Mouse (Mus musculus) forebrain, embryonic 14.5 days (tissue): ENCODE data around the gene Sobp. TPM values are rescaled to one million over a fixed set of nuclear protein-coding genes. Genes with fewer than 3 reads are reported as not detected.
A peak's percentile ranks its signal among the peaks of the same experiment; 100 is the strongest.

ENCODE experiments used
- ATAC-seq: fragments of 200-750 bp; cut with Nextera tagmentation; 2 replicates; pipeline ENCODE4 v1.8.0; 2017; ENCODE audit warnings: mild to moderate bottlenecking, moderate library complexity
- DNase-seq: peaks from one replicate; pipeline ENCODE4 v3.0.0-alpha.2; 2015; ENCODE audit warnings: low spot score
- H3K27ac ChIP-seq: fragments of 300-500 bp; sonication (generic); 2 replicates; pipeline ENCODE4 v1.5.1; 2014; ENCODE audit warnings: low read depth, mild to moderate bottlenecking, control low read depth, low read length, moderate library complexity
- H3K27me3 ChIP-seq: fragments of 300-500 bp; sonication (generic); replicated peaks from 2 replicates; pipeline ENCODE4 v1.6.1; 2014; ENCODE audit warnings: low read length, control low read depth, mixed read lengths; ENCODE audit not compliant: control insufficient read depth, insufficient read depth
- H3K36me3 ChIP-seq: fragments of 300-500 bp; sonication (generic); 2 replicates; pipeline ENCODE4 v1.6.1; 2014; ENCODE audit warnings: low read length, control low read depth; ENCODE audit not compliant: control insufficient read depth, insufficient read depth
- H3K4me1 ChIP-seq: fragments of 300-500 bp; sonication (generic); 2 replicates; pipeline ENCODE4 v1.6.1; 2014; ENCODE audit warnings: antibody characterized with exemption, low read length, control low read depth; ENCODE audit not compliant: control insufficient read depth, insufficient read depth
- H3K4me2 ChIP-seq: fragments of 300-500 bp; sonication (generic); 2 replicates; pipeline ENCODE4 v1.6.1; 2014; ENCODE audit warnings: mild to moderate bottlenecking, control low read depth, low read length
- H3K4me3 ChIP-seq: fragments of 300-500 bp; sonication (generic); 2 replicates; pipeline ENCODE4 v1.5.1; 2014; ENCODE audit warnings: low read depth, low read length, control low read depth
- H3K9ac ChIP-seq: fragments of 300-500 bp; sonication (generic); 2 replicates; pipeline ENCODE4 v1.6.1; 2014; ENCODE audit warnings: mild to moderate bottlenecking, low read length, control low read depth, moderate library complexity
- H3K9me3 ChIP-seq: fragments of 300-500 bp; sonication (generic); replicated peaks from 2 replicates; pipeline ENCODE4 v1.6.1; 2016; ENCODE audit warnings: low read length, control low read depth, mixed read lengths; ENCODE audit not compliant: control insufficient read depth
- WGBS: fragments of 180-500 bp; shearing (Covaris S2); extraction: QIAGEN DNeasy Blood & Tissue Kit; methylation state at CpG from one replicate; pipeline ENCODE4 v1.1.7; 2014; 5-methylcytosine and 5-hydroxymethylcytosine counted together
- polyA plus RNA-seq: library from polyadenylated mRNA; unstranded; fragments of >200 nt; fragmentation: Nextera tagmentation; extraction: Ambion mirVana; gene quantifications from 2 replicates; pipeline ENCODE4 v1.2.1, GENCODE M21; 2014

Sobp gene
- polyA plus RNA-seq, 1 experiment from 2014 or later: 12.8 TPM

GRCm38 (mm10) chr10:43005677-43006076, 168.7 kb downstream of the Sobp start:
- WGBS: 86% methylated on average over 7 of the region's 7 CpGs
- Histone ChIP-seq H3K9me3 (no peaks in the 10 kb centered on the region), H3K4me1 (peaks cover 7% of the 10 kb centered on the region; the same call in 1 of the 2 replicates), H3K27ac (no peak overlapping the region), H3K4me3 (no peak overlapping the region), H3K4me2 (no peak overlapping the region), H3K36me3 (0 out of 2 replicates have a peak, but pooled peaks cover 2% of the 10 kb centered on the region), H3K27me3 (no peaks in the 10 kb centered on the region), H3K9ac (no peak overlapping the region)
- DNase-seq (no peak), ATAC-seq (no peak)

- WGBS: 87% methylated on average over 4 of the region's 4 CpGs
- ATAC-seq: no peak
- Histone ChIP-seq H3K4me3 (no peak overlapping the region), H3K27me3 (no peaks in the 10 kb centered on the region), H3K36me3 (0 out of 2 replicates have a peak, but pooled peaks cover 2% of the 10 kb centered on the region), H3K27ac (no peak overlapping the region), H3K9ac (no peak overlapping the region), H3K4me2 (no peak overlapping the region), H3K4me1 (peaks cover 7% of the 10 kb centered on the region; the same call in 1 of the 2 replicates), H3K9me3 (no peaks in the 10 kb centered on the region)
- no peak for DNase-seq
These were observed 169.3 kb downstream of the Sobp start for GRCm38 (mm10) chr10:43005031-43005430.

GRCm38 (mm10) chr10:43004174-43004734, 170.1 kb downstream of the Sobp start:
- no peak for ATAC-seq
- WGBS: 90% methylated on average over 16 of the region's 16 CpGs
- H3K9ac ChIP-seq: no peak overlapping the region

GRCm38 (mm10) chr10:43003466-43003757, 170.9 kb downstream of the Sobp start:
- peaks cover 7% of the 10 kb centered on the region; the same call in 1 of the 2 replicates for H3K4me1 ChIP-seq
- H3K9me3 ChIP-seq: no peaks in the 10 kb centered on the region
- H3K4me3 ChIP-seq: no peak overlapping the region
- no peak overlapping the region for H3K27ac ChIP-seq
- 0 out of 2 replicates have a peak, but pooled peaks cover 2% of the 10 kb centered on the region for H3K36me3 ChIP-seq
- no peak for ATAC-seq
- WGBS: 60% methylated on average over 5 of the region's 5 CpGs
- H3K9ac ChIP-seq: no peak overlapping the region
- no peak overlapping the region for H3K4me2 ChIP-seq
- DNase-seq: no peak
- H3K27me3 ChIP-seq: no peaks in the 10 kb centered on the region

More at GRCm38 (mm10) chr10:43004174-43004734, 170.1 kb downstream of the Sobp start:
- no peaks in the 10 kb centered on the region for H3K9me3 ChIP-seq
- no peak overlapping the region for H3K27ac ChIP-seq
- H3K36me3 ChIP-seq: 0 out of 2 replicates have a peak, but pooled peaks cover 2% of the 10 kb centered on the region
- H3K27me3 ChIP-seq: no peaks in the 10 kb centered on the region
- no peak overlapping the region for H3K4me3 ChIP-seq
- peaks cover 7% of the 10 kb centered on the region; the same call in 1 of the 2 replicates for H3K4me1 ChIP-seq
- no peak for DNase-seq
- H3K4me2 ChIP-seq: no peak overlapping the region

- Histone ChIP-seq H3K4me2 (peak overlapping the region; percentile 34), H3K4me3 (no peak overlapping the region), H3K27me3 (no peaks in the 10 kb centered on the region), H3K9me3 (no peaks in the 10 kb centered on the region), H3K27ac (no peak overlapping the region), H3K9ac (no peak overlapping the region), H3K36me3 (0 out of 2 replicates have a peak, but pooled peaks cover 2% of the 10 kb centered on the region), H3K4me1 (peaks cover 7% of the 10 kb centered on the region; the same call in 1 of the 2 replicates)
- 14% methylated on average over 25 of the region's 25 CpGs for WGBS
- no peak for ATAC-seq
- DNase-seq: no peak
These were observed 171.4 kb downstream of the Sobp start for GRCm38 (mm10) chr10:43002721-43003465.

- ATAC-seq: no peak
- no peaks in the 10 kb centered on the region for H3K27me3 ChIP-seq
These were observed 172.2 kb downstream of the Sobp start for GRCm38 (mm10) chr10:43002066-43002678.

GRCm38 (mm10) chr10:43001433-43001832, 172.9 kb downstream of the Sobp start:
- Histone ChIP-seq H3K4me1 (peaks cover 7% of the 10 kb centered on the region; the same call in 1 of the 2 replicates), H3K9me3 (no peaks in the 10 kb centered on the region), H3K4me3 (no peak overlapping the region), H3K4me2 (no peak overlapping the region), H3K36me3 (0 out of 2 replicates have a peak, but pooled peaks cover 2% of the 10 kb centered on the region), H3K9ac (no peak overlapping the region), H3K27ac (no peak overlapping the region), H3K27me3 (no peaks in the 10 kb centered on the region)
- 85% methylated on average over 3 of the region's 3 CpGs for WGBS
- no peak for DNase-seq
- no peak for ATAC-seq

More at GRCm38 (mm10) chr10:43002066-43002678, 172.2 kb downstream of the Sobp start:
- Histone ChIP-seq H3K36me3 (0 out of 2 replicates have a peak, but pooled peaks cover 2% of the 10 kb centered on the region), H3K9ac (no peak overlapping the region), H3K4me2 (peak overlapping the region; percentile 34), H3K4me3 (no peak overlapping the region), H3K9me3 (no peaks in the 10 kb centered on the region), H3K4me1 (peaks cover 7% of the 10 kb centered on the region; the same call in 1 of the 2 replicates), H3K27ac (no peak overlapping the region)
- peak; percentile 29 for DNase-seq
- WGBS: 21% methylated on average over 13 of the region's 13 CpGs

- 0 out of 2 replicates have a peak, but pooled peaks cover 2% of the 10 kb centered on the region for H3K36me3 ChIP-seq
- H3K4me3 ChIP-seq: no peak overlapping the region
- no peak overlapping the region for H3K4me2 ChIP-seq
- H3K27ac ChIP-seq: no peak overlapping the region
- H3K27me3 ChIP-seq: no peaks in the 10 kb centered on the region
- 92% methylated on average over 10 of the region's 10 CpGs for WGBS
- H3K9ac ChIP-seq: no peak overlapping the region
- no peaks in the 10 kb centered on the region for H3K9me3 ChIP-seq
- ATAC-seq: no peak
- peaks cover 10% of the 10 kb centered on the region; the same call in 1 of the 2 replicates for H3K4me1 ChIP-seq
- no peak for DNase-seq
These were observed 175.0 kb downstream of the Sobp start for GRCm38 (mm10) chr10:42999324-42999723.
